Mouse (Mus musculus): Measurements from ENCODE around the gene Sdhaf3. TPM values are rescaled to one million over a fixed set of nuclear protein-coding genes. Genes with fewer than 3 reads are reported as not detected.

Sdhaf3 gene
- total and polyA plus RNA-seq, 3 experiments = 6.0 to 11.6 (median 8.8) TPM

GRCm38 (mm10) chr6:6947650-6948049, 8.2 kb upstream of the Sdhaf3 start:
- in situ Hi-C loops (cut with MboI; ENCODE audit: low pct_ligation_motif_present, low pct_unique_long_range_greater_than_20kb, low sequenced_read_pairs) = loop anchor here (25.0 kb wide), 1 partner anchor 715 kb away; no protein-coding TSS in a partner anchor
- Histone ChIP-seq H3K4me3 (replicated peaks in 1 of 3; ENCODE audit: low read depth in 2 of 3, low read length in 2 of 3, poor library complexity in 1 of 3) (no peak overlapping the region), H3K27me3 (replicated peaks) (no peaks in the 10 kb centered on the region), H3K27ac (ENCODE audit: insufficient read depth, low read depth) (no peak overlapping the region), H3K36me3 (replicated peaks in 1 of 2; ENCODE audit: control insufficient read depth in 1 of 2, insufficient read depth in 1 of 2, low read length in 1 of 2) (no peaks in the 10 kb centered on the region), H3K4me2 (ENCODE audit: insufficient read depth, low read depth, poor library complexity, severe bottlenecking) (no peak overlapping the region), H3K9ac (ENCODE audit: insufficient read depth, low read depth) (no peak overlapping the region), H3K79me2 (replicated peaks; ENCODE audit: control insufficient read depth, extremely low read depth, insufficient read depth, poor library complexity, severe bottlenecking) (no peaks in the 10 kb centered on the region), H3K4me1 (ENCODE audit: control insufficient read depth in 1 of 2, insufficient read depth in 2 of 2) (no peaks in the 10 kb centered on the region), H3K9me3 (replicated peaks; ENCODE audit: low read length) (no peaks in the 10 kb centered on the region)
- TF ChIP-seq KAT2A (IDR thresholded peaks at IDR 0.05; ENCODE audit: insufficient replicate concordance, low read length) (no peak), RCOR1 (conservative IDR thresholded peaks at IDR 0.05; ENCODE audit: low read depth, low read length) (no peak), UBTF (IDR thresholded peaks at IDR 0.05; ENCODE audit: low read depth, low read length) (no peak), USF2 (conservative IDR thresholded peaks at IDR 0.05; ENCODE audit: low read depth, low read length) (no peak), POLR2AphosphoS2 (IDR thresholded peaks at IDR 0.05; ENCODE audit: low read depth, low read length) (no peak), JUN (IDR thresholded peaks at IDR 0.05; ENCODE audit: insufficient read depth, low read depth, low read length) (no peak)
- no peak for DNase-seq (ENCODE audit: extremely low read depth)
- dilution Hi-C loops (cut with MboI; ENCODE audit: extremely low pct_ligation_motif_present, extremely low pct_unique_long_range_greater_than_20kb, low sequenced_read_pairs) = no loop called here

GRCm38 (mm10) chr6:6955395-6955763, 425 bp upstream of the Sdhaf3 start:
- Histone ChIP-seq H3K4me3 (replicated peaks in 1 of 3; ENCODE audit: low read depth in 2 of 3, low read length in 2 of 3, poor library complexity in 1 of 3) (peak overlapping the region; percentile 37 to 72 (median 49)), H3K27ac (ENCODE audit: insufficient read depth, low read depth) (no peak overlapping the region), H3K9me3 (replicated peaks; ENCODE audit: low read length) (no peaks in the 10 kb centered on the region), H3K9ac (ENCODE audit: insufficient read depth, low read depth) (peak overlapping the region; percentile 57; the same call in 1 of the 2 replicates), H3K4me1 (ENCODE audit: control insufficient read depth in 1 of 2, insufficient read depth in 2 of 2) (no peaks in the 10 kb centered on the region), H3K79me2 (replicated peaks; ENCODE audit: control insufficient read depth, extremely low read depth, insufficient read depth, poor library complexity, severe bottlenecking) (no peaks in the 10 kb centered on the region), H3K36me3 (replicated peaks in 1 of 2; ENCODE audit: control insufficient read depth in 1 of 2, insufficient read depth in 1 of 2, low read length in 1 of 2) (peaks cover 0 to 6% of the 10 kb centered on the region in 2 experiments), H3K27me3 (replicated peaks) (no peaks in the 10 kb centered on the region), H3K4me2 (ENCODE audit: insufficient read depth, low read depth, poor library complexity, severe bottlenecking) (peak overlapping the region; percentile 89)
- in situ Hi-C loops (cut with MboI; ENCODE audit: low pct_ligation_motif_present, low pct_unique_long_range_greater_than_20kb, low sequenced_read_pairs) (no loop called here), dilution Hi-C loops (cut with MboI; ENCODE audit: extremely low pct_ligation_motif_present, extremely low pct_unique_long_range_greater_than_20kb, low sequenced_read_pairs) (no loop called here)
- TF ChIP-seq RCOR1 (conservative IDR thresholded peaks at IDR 0.05; ENCODE audit: low read depth, low read length) (no peak), TCF12 (IDR thresholded peaks at IDR 0.05; ENCODE audit: low read depth, low read length) (no peak), MXI1 (IDR thresholded peaks at IDR 0.05; ENCODE audit: low read depth, low read length) (no peak), EP300 (IDR thresholded peaks at IDR 0.05; ENCODE audit: low read length) (no peak), KAT2A (IDR thresholded peaks at IDR 0.05; ENCODE audit: insufficient replicate concordance, low read length) (no peak), MEF2A (IDR thresholded peaks at IDR 0.05; ENCODE audit: borderline replicate concordance, low read depth, low read length) (no peak), BHLHE40 (IDR thresholded peaks at IDR 0.05; ENCODE audit: low read depth, low read length) (no peak), SIN3A (IDR thresholded peaks at IDR 0.05; ENCODE audit: low read length) (no peak), USF1 (IDR thresholded peaks at IDR 0.05; ENCODE audit: low read depth, low read length) (no peak), GABPA (IDR thresholded peaks at IDR 0.05; ENCODE audit: insufficient replicate concordance, low read depth, low read length) (no peak), TBP (conservative IDR thresholded peaks at IDR 0.05; ENCODE audit: low read depth, low read length) (no peak), JUND (conservative IDR thresholded peaks at IDR 0.05; ENCODE audit: low read depth, low read length) (no peak), ZC3H11A (IDR thresholded peaks at IDR 0.05; ENCODE audit: low read depth, low read length) (no peak), PAX5 (IDR thresholded peaks at IDR 0.05; ENCODE audit: low read length) (no peak), MAX (IDR thresholded peaks at IDR 0.05; ENCODE audit: low read length) (no peak), NRF1 (IDR thresholded peaks at IDR 0.05; ENCODE audit: low read depth, low read length) (no peak)
- no peak for DNase-seq (ENCODE audit: extremely low read depth)

All from CH12.LX (cell line).